Mouse (Mus musculus) limb, embryonic 14.5 days (tissue): ENCODE measurements around the gene Gm10570. TPM values are rescaled to one million over a fixed set of nuclear protein-coding genes. Genes with fewer than 3 reads are reported as not detected.
A peak's percentile ranks its signal among the peaks of the same experiment; 100 is the strongest.

Experiments used
- ATAC-seq: fragments of 200-750 bp; cut with Nextera tagmentation; 2 replicates; pipeline ENCODE4 v1.8.0; 2017; ENCODE audit warnings: low read depth, moderate number of reproducible peaks, moderate TSS enrichment; ENCODE audit not compliant: low FRiP score
- DNase-seq: peaks from one replicate; pipeline ENCODE4 v3.0.0-alpha.2; 2015; ENCODE audit warnings: low spot score
- H3K27ac ChIP-seq: fragments of 300-500 bp; sonication (generic); replicated peaks from 2 replicates; pipeline ENCODE4 v1.5.1; 2014; ENCODE audit warnings: low read depth, mild to moderate bottlenecking, low read length, moderate library complexity, mixed read lengths
- H3K27me3 ChIP-seq: fragments of 300-500 bp; sonication (generic); 2 replicates; pipeline ENCODE4 v1.6.1; 2014; ENCODE audit warnings: low read length, mixed read lengths; ENCODE audit not compliant: control insufficient read depth, insufficient read depth
- H3K36me3 ChIP-seq: fragments of 300-500 bp; sonication (generic); 2 replicates; pipeline ENCODE4 v1.6.1; 2014; ENCODE audit warnings: mild to moderate bottlenecking, low read length, moderate library complexity, mixed read lengths; ENCODE audit not compliant: control insufficient read depth, insufficient read depth
- H3K4me1 ChIP-seq: fragments of 300-500 bp; sonication (generic); 2 replicates; pipeline ENCODE4 v1.6.1; 2014; ENCODE audit warnings: antibody characterized with exemption, low read length, mixed read lengths; ENCODE audit not compliant: control insufficient read depth, insufficient read depth
- H3K4me2 ChIP-seq: fragments of 300-500 bp; sonication (generic); replicated peaks from 2 replicates; pipeline ENCODE4 v1.6.1; 2014; ENCODE audit warnings: low read depth, mild to moderate bottlenecking, low read length, moderate library complexity; ENCODE audit not compliant: severe bottlenecking
- H3K4me3 ChIP-seq: fragments of 300-500 bp; sonication (generic); replicated peaks from 2 replicates; pipeline ENCODE4 v1.5.1; 2014; ENCODE audit warnings: low read length
- H3K9ac ChIP-seq: fragments of 300-500 bp; sonication (generic); 2 replicates; pipeline ENCODE4 v1.6.1; 2014; ENCODE audit warnings: mild to moderate bottlenecking, low read depth, low read length, moderate library complexity; ENCODE audit not compliant: severe bottlenecking
- H3K9me3 ChIP-seq: fragments of 300-500 bp; sonication (generic); 2 replicates; pipeline ENCODE4 v1.6.1; 2016; ENCODE audit warnings: low read length; ENCODE audit not compliant: control insufficient read depth
- POLR2A ChIP-seq: fragments of 200-500 bp; IDR thresholded peaks from 2 replicates; pipeline ENCODE4 v1.8.0; 2012; ENCODE audit warnings: inconsistent platforms, mild to moderate bottlenecking, moderate library complexity, borderline replicate concordance; ENCODE audit not compliant: insufficient read depth, insufficient read length; ENCODE audit errors: extremely low read depth
- WGBS: fragments of 180-500 bp; shearing (Covaris S2); extraction: QIAGEN DNeasy Blood & Tissue Kit; methylation state at CpG from one replicate; pipeline ENCODE4 v1.1.7; 2014; 5-methylcytosine and 5-hydroxymethylcytosine counted together
- polyA plus RNA-seq, 2 experiments: library from polyadenylated mRNA; depleted of rRNA in 1 of 2; stranded (reverse) in 1 of 2; unstranded in 1 of 2; fragments of >200 nt; fragmentation: Nextera tagmentation in 1 of 2; extraction: Ambion mirVana in 1 of 2; gene quantifications; 2 replicates each; pipeline versions ENCODE4 v1.2.1 to v1.2.3; 2012 to 2014

Gm10570 gene
- polyA plus RNA-seq, 2 experiments = 0.30 TPM; not detected in 1

DNA sequence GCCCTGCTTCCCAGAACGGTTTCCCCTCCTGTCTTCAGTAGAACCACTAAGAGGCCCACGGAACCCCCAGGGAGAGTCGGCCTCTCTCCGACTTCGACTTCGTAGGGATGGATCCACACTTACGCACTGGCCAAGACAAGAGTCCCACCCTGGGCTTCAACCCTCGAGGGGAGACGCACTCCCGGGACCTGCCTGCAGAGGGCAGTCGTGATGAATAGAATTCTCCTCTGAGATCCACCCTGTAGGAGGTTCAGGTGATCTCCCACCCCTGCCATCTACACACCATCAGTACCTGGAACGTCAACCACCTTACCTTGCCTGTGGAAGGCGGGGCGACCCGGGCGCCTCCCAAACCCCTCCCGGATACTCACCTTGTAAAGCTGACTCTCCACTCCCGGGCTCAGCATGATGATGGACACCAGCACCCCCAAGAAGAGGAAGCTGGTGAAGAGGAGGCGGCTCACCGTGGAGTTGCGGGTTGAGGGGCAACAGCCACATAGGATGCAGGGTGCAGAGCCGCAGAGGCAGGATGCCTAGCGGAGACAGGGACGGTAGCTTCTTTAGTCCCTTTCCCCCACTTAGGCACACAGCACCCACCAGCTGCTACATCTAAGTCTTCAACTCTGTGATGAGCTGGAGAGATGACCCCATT is 43.6 kb downstream of the Gm10570 start:
- no peaks in the 10 kb centered on the region for H3K9me3 ChIP-seq
- no peak overlapping the region for H3K4me2 ChIP-seq
- peak; percentile 59 for DNase-seq
- H3K36me3 ChIP-seq = peaks cover 44% of the 10 kb centered on the region
- H3K4me1 ChIP-seq = peaks cover 16% of the 10 kb centered on the region
- H3K27ac ChIP-seq = no peak overlapping the region
- H3K27me3 ChIP-seq = no peaks in the 10 kb centered on the region
- no peak overlapping the region for H3K4me3 ChIP-seq
- ATAC-seq = no peak
- TF ChIP-seq POLR2A = no peak
- no peak overlapping the region for H3K9ac ChIP-seq
- WGBS = 25% methylated on average over 24 of the region's 24 CpGs

- Histone ChIP-seq H3K9ac (no peak overlapping the region), H3K27ac (no peak overlapping the region), H3K4me2 (no peak overlapping the region), H3K4me1 (peaks cover 16% of the 10 kb centered on the region), H3K9me3 (no peaks in the 10 kb centered on the region), H3K36me3 (peaks cover 51% of the 10 kb centered on the region), H3K4me3 (no peak overlapping the region), H3K27me3 (no peaks in the 10 kb centered on the region)
- WGBS = 44% methylated on average over 11 of the region's 11 CpGs
- DNase-seq (no peak), ATAC-seq (no peak)
- TF ChIP-seq POLR2A = no peak
Observed at GRCm38 (mm10) chr4:130264131-130264530, 44.3 kb downstream of the Gm10570 start.

DNA sequence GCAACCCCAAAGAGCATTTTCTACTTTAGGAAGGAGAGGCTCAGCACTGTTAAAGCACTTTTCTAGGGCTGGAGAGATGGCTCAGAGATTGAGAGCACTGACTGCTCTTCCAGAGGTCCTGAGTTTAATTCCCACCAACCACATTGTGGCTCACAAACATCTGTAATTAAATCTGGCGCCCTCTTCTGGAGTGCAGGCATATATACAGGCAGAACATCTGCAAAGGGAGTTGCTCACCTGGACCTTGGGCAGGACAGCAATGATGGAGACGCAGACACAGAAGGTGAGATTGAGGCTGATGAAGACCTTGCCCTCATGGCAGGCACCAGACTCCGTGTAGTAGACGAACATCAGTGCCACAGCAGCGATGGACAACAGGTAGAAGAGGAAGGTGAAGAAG is 48.1 kb downstream of the Gm10570 start:
- TF ChIP-seq POLR2A = no peak
- 40% methylated on average over 5 of the region's 5 CpGs for WGBS
- no peak overlapping the region for H3K4me2 ChIP-seq
- H3K27ac ChIP-seq = no peak overlapping the region
- no peak overlapping the region for H3K9ac ChIP-seq
- H3K36me3 ChIP-seq = peaks cover 84% of the 10 kb centered on the region
- no peaks in the 10 kb centered on the region for H3K27me3 ChIP-seq
- ATAC-seq = no peak
- no peaks in the 10 kb centered on the region for H3K9me3 ChIP-seq
- no peak for DNase-seq
- no peaks in the 10 kb centered on the region for H3K4me1 ChIP-seq
- no peak overlapping the region for H3K4me3 ChIP-seq

Other genes starting within 250 kb of the Gm10570 start
- 55.8 and 71.7 TPM in 2 replicates for gene Pef1, start 206.1 kb downstream of the Gm10570 start, polyA plus RNA-seq (2012; rRNA removed)
- gene Pef1, start 206.1 kb downstream of the Gm10570 start, polyA plus RNA-seq (2014; fragmentation: Nextera tagmentation; extraction: Ambion mirVana) = 74.6 and 75.4 TPM in 2 replicates
- gene Hcrtr1, start 169.3 kb downstream of the Gm10570 start, polyA plus RNA-seq (2012; rRNA removed) = 0.10 and 0.37 TPM in 2 replicates
- 0.08 TPM in 1 of 2 replicates, not detected in the other for gene Hcrtr1, start 169.3 kb downstream of the Gm10570 start, polyA plus RNA-seq (2014; fragmentation: Nextera tagmentation; extraction: Ambion mirVana)
- gene Tinagl1, start 133.6 kb downstream of the Gm10570 start, polyA plus RNA-seq (2012; rRNA removed) = 19.9 and 23.9 TPM in 2 replicates
- 13.6 and 14.2 TPM in 2 replicates for gene Tinagl1, start 133.6 kb downstream of the Gm10570 start, polyA plus RNA-seq (2014; fragmentation: Nextera tagmentation; extraction: Ambion mirVana)
- gene Gm853, start 86.3 kb downstream of the Gm10570 start, polyA plus RNA-seq (2012; rRNA removed) = 0.03 and 0.04 TPM in 2 replicates
- not detected in 2 replicates for gene Gm853, start 86.3 kb downstream of the Gm10570 start, polyA plus RNA-seq (2014; fragmentation: Nextera tagmentation; extraction: Ambion mirVana)
- 161 and 261 TPM in 2 replicates for gene Serinc2, start 29.5 kb downstream of the Gm10570 start, polyA plus RNA-seq (2012; rRNA removed)
- gene Serinc2, start 29.5 kb downstream of the Gm10570 start, polyA plus RNA-seq (2014; fragmentation: Nextera tagmentation; extraction: Ambion mirVana) = 150 and 186 TPM in 2 replicates
- gene Fabp3, start 79 bp downstream of the Gm10570 start, polyA plus RNA-seq (2012; rRNA removed) = 34.7 and 41.6 TPM in 2 replicates
- 34.0 and 47.3 TPM in 2 replicates for gene Fabp3, start 79 bp downstream of the Gm10570 start, polyA plus RNA-seq (2014; fragmentation: Nextera tagmentation; extraction: Ambion mirVana)
- gene Zcchc17, start 51.3 kb upstream of the Gm10570 start, polyA plus RNA-seq (2012; rRNA removed) = 25.9 and 33.3 TPM in 2 replicates
- 76.3 and 79.3 TPM in 2 replicates for gene Zcchc17, start 51.3 kb upstream of the Gm10570 start, polyA plus RNA-seq (2014; fragmentation: Nextera tagmentation; extraction: Ambion mirVana)
- gene Snrnp40, start 51.5 kb upstream of the Gm10570 start, polyA plus RNA-seq (2012; rRNA removed) = 100 and 106 TPM in 2 replicates
- gene Snrnp40, start 51.5 kb upstream of the Gm10570 start, polyA plus RNA-seq (2014; fragmentation: Nextera tagmentation; extraction: Ambion mirVana) = 137 and 141 TPM in 2 replicates